Mouse (Mus musculus) neural tube, embryonic 10.5 days (tissue): Measurements from ENCODE around the gene Prr12.
"Not testable (repeated sequence)": the region's sequence is repeated elsewhere in the genome, so short reads cannot be mapped to it uniquely, and the experiment has no call there.

Experiments
- DNase-seq: peaks from one replicate; pipeline ENCODE4 v3.0.0-alpha.2; 2017; ENCODE audit warnings: low spot score; ENCODE audit errors: extremely low spot score

Gene Prr12

GRCm38 (mm10) chr7:45024281-45025248, 28.1 kb downstream of the Prr12 start:
- DNase-seq: no peak

GRCm38 (mm10) chr7:45023711-45024110, 29.0 kb downstream of the Prr12 start:
- not testable (repeated sequence) for DNase-seq

GRCm38 (mm10) chr7:45020225-45020624, 32.5 kb downstream of the Prr12 start:
- DNase-seq: no peak

- DNase-seq: no peak
Observed at GRCm38 (mm10) chr7:45019031-45019571, 33.6 kb downstream of the Prr12 start.

- peak; percentile 86 for DNase-seq
Observed at GRCm38 (mm10) chr7:45017242-45018061, 35.2 kb downstream of the Prr12 start, which contains the start of gene Rras. Gene Rras (plus strand): TSS chr7:45017961.

- no peak for DNase-seq
Observed at GRCm38 (mm10) chr7:45016761-45017160, 35.9 kb downstream of the Prr12 start.

GRCm38 (mm10) chr7:45015957-45016612, 36.6 kb downstream of the Prr12 start, which contains the start of gene Scaf1:
Gene Scaf1 (minus strand): TSS chr7:45016363.
- peak; percentile 99 for DNase-seq

- DNase-seq: no peak
Observed at GRCm38 (mm10) chr7:45015344-45015956, 37.2 kb downstream of the Prr12 start.

GRCm38 (mm10) chr7:45014096-45014451, 38.6 kb downstream of the Prr12 start:
- DNase-seq: no peak

- DNase-seq: no peak
Observed at GRCm38 (mm10) chr7:45013366-45014095, 39.1 kb downstream of the Prr12 start.

GRCm38 (mm10) chr7:45012824-45013223, 39.9 kb downstream of the Prr12 start:
- DNase-seq: no peak

- DNase-seq: no peak
Observed at GRCm38 (mm10) chr7:45012011-45012410, 40.7 kb downstream of the Prr12 start.

- no peak for DNase-seq
Observed at GRCm38 (mm10) chr7:45008411-45008810, 44.3 kb downstream of the Prr12 start.

GRCm38 (mm10) chr7:45007846-45008245, 44.8 kb downstream of the Prr12 start:
- no peak for DNase-seq

- no peak for DNase-seq
Observed at GRCm38 (mm10) chr7:45007141-45007540, 45.5 kb downstream of the Prr12 start.

- no peak for DNase-seq
Observed at GRCm38 (mm10) chr7:45006503-45006902, 46.2 kb downstream of the Prr12 start.

GRCm38 (mm10) chr7:45005321-45005992, 47.2 kb downstream of the Prr12 start:
- DNase-seq: no peak

- DNase-seq: no peak
Observed at GRCm38 (mm10) chr7:45004546-45004945, 48.1 kb downstream of the Prr12 start.

- no peak for DNase-seq
Observed at GRCm38 (mm10) chr7:45002440-45002839, 50.2 kb downstream of the Prr12 start.
